Mouse (Mus musculus) telencephalon, adult 2 months (tissue): ENCODE measurements at regions not wholly inside any gene's neighbourhood (a gene's known extent, or its start where the extent isn't known, plus 50 kb on each side); places are given as distances from the start of the nearest gene placed in this dataset.
A peak's percentile ranks its signal among the peaks of the same experiment; 100 is the strongest.

ENCODE experiments used
- DNase-seq: peaks from one replicate; pipeline ENCODE4 v3.0.0-alpha.2; 2011; ENCODE audit warnings: low read depth, low spot score

- peak; percentile 41 for DNase-seq
Measured at GRCm38 (mm10) chr8:62555842-62556241, 395.0 kb upstream of the Spock3 start.

- DNase-seq, result no peak
Measured at GRCm38 (mm10) chr8:62575817-62576231, 375.0 kb upstream of the Spock3 start.

DNA sequence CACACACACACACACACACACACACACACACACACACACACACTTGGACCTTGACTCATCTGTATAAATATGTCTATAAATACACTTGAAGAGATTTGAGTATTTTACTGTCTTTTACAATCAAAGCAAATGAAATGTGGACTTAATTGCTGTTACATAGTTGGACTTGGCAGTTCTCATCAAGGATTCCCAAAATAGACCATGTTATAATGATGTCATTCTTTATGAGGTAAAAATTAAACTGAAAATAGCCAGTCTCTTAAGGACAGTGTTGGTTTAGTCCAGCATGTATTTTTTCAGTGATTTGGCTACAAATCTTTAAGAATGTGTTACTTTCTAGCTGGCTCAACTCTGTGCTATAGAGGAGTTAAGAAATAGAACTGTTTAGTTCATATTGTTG lies 351.5 kb upstream of the Spock3 start:
- DNase-seq, result no peak

DNA sequence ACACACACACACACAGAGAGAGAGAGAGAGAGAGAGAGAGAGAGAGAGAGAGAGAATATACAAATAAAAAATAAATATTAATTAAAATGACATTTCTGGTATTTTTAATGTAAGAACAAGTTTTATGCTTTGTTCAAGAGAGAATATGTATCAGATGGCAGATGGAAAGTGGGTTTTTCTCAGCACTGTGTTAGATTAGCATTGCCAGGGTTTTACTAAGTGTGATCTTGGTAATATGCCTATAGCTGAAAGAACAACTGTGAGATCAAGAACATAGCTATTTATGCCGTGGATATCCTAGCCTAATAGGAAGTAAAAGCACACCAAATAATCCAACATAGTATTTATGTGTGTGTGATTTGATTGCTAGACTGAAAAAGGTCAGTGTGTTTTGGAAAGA lies 344.7 kb upstream of the Spock3 start:
- peak; percentile 46 for DNase-seq

- no peak for DNase-seq
Measured at GRCm38 (mm10) chr8:62619992-62620391, 330.8 kb upstream of the Spock3 start.

- DNase-seq, result peak; percentile 58
Measured at GRCm38 (mm10) chr8:62621176-62621575, 329.6 kb upstream of the Spock3 start.
